Mouse (Mus musculus) hindbrain, embryonic 10.5 days (tissue): ENCODE measurements at regions not wholly inside any gene's neighbourhood (a gene's known extent, or its start where the extent isn't known, plus 50 kb on each side); places are given as distances from the start of the nearest gene placed in this dataset.
A peak's percentile ranks its signal among the peaks of the same experiment; 100 is the strongest.

Experiments
- DNase-seq: peaks from one replicate; pipeline ENCODE4 v3.0.0-alpha.2; 2017; ENCODE audit warnings: low spot score
- H3K27ac ChIP-seq: fragments of 300-500 bp; sonication (generic); 2 replicates; pipeline ENCODE4 v1.5.1; 2016; ENCODE audit warnings: mild to moderate bottlenecking, moderate library complexity
- H3K27me3 ChIP-seq: fragments of 300-500 bp; sonication (generic); 2 replicates; pipeline ENCODE4 v1.6.1; 2016; ENCODE audit warnings: mild to moderate bottlenecking; ENCODE audit not compliant: poor library complexity, insufficient read depth, severe bottlenecking
- H3K36me3 ChIP-seq: fragments of 300-500 bp; sonication (generic); 2 replicates; pipeline ENCODE4 v1.6.1; 2016; ENCODE audit warnings: mild to moderate bottlenecking, moderate library complexity
- H3K4me1 ChIP-seq: fragments of 300-500 bp; sonication (generic); replicated peaks from 2 replicates; pipeline ENCODE4 v1.6.1; 2016; ENCODE audit warnings: mild to moderate bottlenecking
- H3K4me3 ChIP-seq: fragments of 300-500 bp; sonication (generic); 2 replicates; pipeline ENCODE4 v1.5.1; 2016; ENCODE audit warnings: mild to moderate bottlenecking, moderate library complexity
- H3K9me3 ChIP-seq: fragments of 300-500 bp; sonication (generic); 2 replicates; pipeline ENCODE4 v1.6.1; 2016; ENCODE audit warnings: mild to moderate bottlenecking, moderate library complexity
- WGBS: fragments of 180-500 bp; shearing (Covaris S2); methylation state at CpG from one replicate; pipeline ENCODE4 v1.1.7; 2016; 5-methylcytosine and 5-hydroxymethylcytosine counted together

GRCm38 (mm10) chr13:44594645-44595044, 134.6 kb upstream of the Jarid2 start:
- H3K27ac ChIP-seq: no peak overlapping the region
- H3K27me3 ChIP-seq: no peaks in the 10 kb centered on the region
- H3K4me3 ChIP-seq: no peak overlapping the region
- no peaks in the 10 kb centered on the region for H3K4me1 ChIP-seq
- 85% methylated on average over 5 of the region's 5 CpGs for WGBS
- no peak for DNase-seq
- no peaks in the 10 kb centered on the region for H3K36me3 ChIP-seq
- no peaks in the 10 kb centered on the region; the same call in 1 of the 2 replicates for H3K9me3 ChIP-seq

- Histone ChIP-seq H3K27me3 (peaks cover 22% of the 10 kb centered on the region; the same call in 1 of the 2 replicates), H3K9me3 (no peaks in the 10 kb centered on the region; the same call in 1 of the 2 replicates), H3K27ac (no peak overlapping the region), H3K36me3 (no peaks in the 10 kb centered on the region), H3K4me1 (peaks cover 15% of the 10 kb centered on the region), H3K4me3 (no peak overlapping the region)
- WGBS: 64% methylated on average over 1 of the region's 1 CpGs
- DNase-seq: no peak
Measured at GRCm38 (mm10) chr13:44597666-44598065, 131.6 kb upstream of the Jarid2 start.

- Histone ChIP-seq H3K36me3 (no peaks in the 10 kb centered on the region), H3K4me3 (no peak overlapping the region), H3K27ac (no peak overlapping the region), H3K4me1 (peaks cover 21% of the 10 kb centered on the region), H3K27me3 (peaks cover 37% of the 10 kb centered on the region), H3K9me3 (no peaks in the 10 kb centered on the region)
- WGBS: 82% methylated on average over 2 of the region's 2 CpGs
- DNase-seq: no peak
Measured at GRCm38 (mm10) chr13:44601024-44601423, 128.2 kb upstream of the Jarid2 start.

- Histone ChIP-seq H3K9me3 (no peaks in the 10 kb centered on the region), H3K27me3 (peaks cover 37% of the 10 kb centered on the region), H3K4me3 (no peak overlapping the region), H3K36me3 (no peaks in the 10 kb centered on the region), H3K27ac (no peak overlapping the region), H3K4me1 (peaks cover 21% of the 10 kb centered on the region)
- WGBS: 24% methylated on average over 6 of the region's 6 CpGs
- no peak for DNase-seq
Measured at GRCm38 (mm10) chr13:44602658-44603057, 126.6 kb upstream of the Jarid2 start.

GRCm38 (mm10) chr13:44607316-44608285, 121.7 kb upstream of the Jarid2 start:
- Histone ChIP-seq H3K4me1 (peaks cover 6% of the 10 kb centered on the region; the same call in 1 of the 2 replicates), H3K27ac (no peak overlapping the region), H3K36me3 (no peaks in the 10 kb centered on the region), H3K27me3 (peaks cover 15% of the 10 kb centered on the region), H3K9me3 (no peaks in the 10 kb centered on the region), H3K4me3 (no peak overlapping the region)
- no peak for DNase-seq
- 91% methylated on average over 13 of the region's 13 CpGs for WGBS

GRCm38 (mm10) chr13:44608286-44608675, 121.0 kb upstream of the Jarid2 start:
- WGBS: 92% methylated on average over 3 of the region's 3 CpGs
- no peaks in the 10 kb centered on the region for H3K9me3 ChIP-seq
- no peak overlapping the region for H3K4me3 ChIP-seq
- no peak overlapping the region for H3K27ac ChIP-seq
- no peaks in the 10 kb centered on the region for H3K4me1 ChIP-seq
- H3K27me3 ChIP-seq: peaks cover 9% of the 10 kb centered on the region
- H3K36me3 ChIP-seq: no peaks in the 10 kb centered on the region
- no peak for DNase-seq

- no peak overlapping the region for H3K4me3 ChIP-seq
- H3K27me3 ChIP-seq: peaks cover 4% of the 10 kb centered on the region; the same call in 1 of the 2 replicates
- H3K27ac ChIP-seq: no peak overlapping the region
- no peaks in the 10 kb centered on the region for H3K36me3 ChIP-seq
- no peak for DNase-seq
- H3K4me1 ChIP-seq: no peaks in the 10 kb centered on the region
- no peaks in the 10 kb centered on the region for H3K9me3 ChIP-seq
- WGBS: 74% methylated on average over 11 of the region's 11 CpGs
Measured at GRCm38 (mm10) chr13:44608681-44609335, 120.5 kb upstream of the Jarid2 start.

- Histone ChIP-seq H3K9me3 (no peaks in the 10 kb centered on the region), H3K4me1 (no peaks in the 10 kb centered on the region), H3K27ac (no peak overlapping the region), H3K36me3 (no peaks in the 10 kb centered on the region), H3K4me3 (no peak overlapping the region), H3K27me3 (no peaks in the 10 kb centered on the region)
- no peak for DNase-seq
- 90% methylated on average over 5 of the region's 5 CpGs for WGBS
Measured at GRCm38 (mm10) chr13:44609606-44610005, 119.7 kb upstream of the Jarid2 start.

- WGBS: 70% methylated on average over 8 of the region's 8 CpGs
- DNase-seq: no peak
- Histone ChIP-seq H3K36me3 (no peaks in the 10 kb centered on the region), H3K9me3 (no peaks in the 10 kb centered on the region), H3K27me3 (no peaks in the 10 kb centered on the region), H3K4me1 (no peaks in the 10 kb centered on the region), H3K4me3 (no peak overlapping the region), H3K27ac (no peak overlapping the region)
Measured at GRCm38 (mm10) chr13:44615696-44616095, 113.6 kb upstream of the Jarid2 start.

GRCm38 (mm10) chr13:44618368-44618767, 110.9 kb upstream of the Jarid2 start:
- 0 out of 2 replicates have a peak, but pooled peaks cover 4% of the 10 kb centered on the region for H3K27me3 ChIP-seq
- WGBS: 82% methylated on average over 3 of the region's 3 CpGs
- H3K4me1 ChIP-seq: peaks cover 12% of the 10 kb centered on the region
- no peak overlapping the region for H3K27ac ChIP-seq
- no peaks in the 10 kb centered on the region for H3K36me3 ChIP-seq
- DNase-seq: no peak
- no peaks in the 10 kb centered on the region for H3K9me3 ChIP-seq
- H3K4me3 ChIP-seq: no peak overlapping the region

GRCm38 (mm10) chr13:44622661-44623355, 106.5 kb upstream of the Jarid2 start:
- 44% methylated on average over 12 of the region's 12 CpGs for WGBS
- H3K27ac ChIP-seq: peak overlapping the region; percentile 67
- H3K36me3 ChIP-seq: no peaks in the 10 kb centered on the region
- no peaks in the 10 kb centered on the region for H3K9me3 ChIP-seq
- peaks cover 18% of the 10 kb centered on the region; the same call in 1 of the 2 replicates for H3K27me3 ChIP-seq
- peaks cover 36% of the 10 kb centered on the region for H3K4me1 ChIP-seq
- no peak overlapping the region for H3K4me3 ChIP-seq
- no peak for DNase-seq

- Histone ChIP-seq H3K27me3 (peaks cover 18% of the 10 kb centered on the region; the same call in 1 of the 2 replicates), H3K36me3 (no peaks in the 10 kb centered on the region), H3K4me3 (no peak overlapping the region), H3K9me3 (no peaks in the 10 kb centered on the region), H3K4me1 (peaks cover 39% of the 10 kb centered on the region), H3K27ac (peak overlapping the region; percentile 41)
- peak; percentile 30 for DNase-seq
- 43% methylated on average over 13 of the region's 13 CpGs for WGBS
Measured at GRCm38 (mm10) chr13:44624716-44625115, 104.6 kb upstream of the Jarid2 start.
